Mouse (Mus musculus) MEL-GATA-1-ER (cell line): ENCODE results near the gene Hmg20b.
A peak's percentile ranks its signal among the peaks of the same experiment; 100 is the strongest.

ENCODE experiments used
- DNase-seq: peaks from one replicate; pipeline ENCODE4 v3.0.0-alpha.2; 2012; ENCODE audit warnings: low read depth; ENCODE audit errors: extremely low read depth

Gene Hmg20b

DNA sequence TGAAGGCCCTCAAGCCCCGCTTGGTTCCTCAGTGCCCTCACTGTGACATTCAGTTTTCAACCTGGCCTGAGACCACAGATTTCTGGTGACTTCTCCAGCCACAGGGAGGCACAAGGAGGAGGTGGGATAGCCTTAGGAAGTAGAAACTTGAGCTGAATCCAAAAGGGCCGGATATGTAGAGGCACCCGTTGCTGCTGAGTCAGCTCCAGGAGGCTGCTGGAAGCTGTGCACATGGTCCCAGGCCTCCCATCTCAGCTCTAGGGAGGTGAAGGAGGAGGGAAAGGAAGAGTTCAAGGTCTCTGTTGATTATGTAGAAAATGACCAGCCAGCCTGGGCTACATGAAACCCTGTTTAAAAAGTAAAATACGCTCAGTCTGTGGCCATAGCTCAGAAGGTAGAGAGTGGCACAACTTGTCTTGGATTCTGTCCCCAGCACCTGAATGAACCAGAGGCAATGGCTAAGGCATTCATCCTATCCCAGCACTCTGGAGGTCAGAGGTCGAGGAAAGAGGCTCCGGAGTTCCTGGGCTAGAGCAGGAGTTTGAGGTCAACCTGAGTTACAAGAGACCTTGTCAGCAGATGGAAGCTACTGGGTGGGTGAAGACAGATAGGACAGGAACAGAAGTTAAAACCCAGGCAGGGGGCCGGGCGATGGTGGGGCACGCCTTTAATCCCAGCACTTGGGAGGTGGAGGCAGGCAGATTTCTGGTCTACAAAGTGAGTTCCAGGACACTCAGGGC is 4.6 kb upstream of the Hmg20b start:
- DNase-seq: no peak

DNA sequence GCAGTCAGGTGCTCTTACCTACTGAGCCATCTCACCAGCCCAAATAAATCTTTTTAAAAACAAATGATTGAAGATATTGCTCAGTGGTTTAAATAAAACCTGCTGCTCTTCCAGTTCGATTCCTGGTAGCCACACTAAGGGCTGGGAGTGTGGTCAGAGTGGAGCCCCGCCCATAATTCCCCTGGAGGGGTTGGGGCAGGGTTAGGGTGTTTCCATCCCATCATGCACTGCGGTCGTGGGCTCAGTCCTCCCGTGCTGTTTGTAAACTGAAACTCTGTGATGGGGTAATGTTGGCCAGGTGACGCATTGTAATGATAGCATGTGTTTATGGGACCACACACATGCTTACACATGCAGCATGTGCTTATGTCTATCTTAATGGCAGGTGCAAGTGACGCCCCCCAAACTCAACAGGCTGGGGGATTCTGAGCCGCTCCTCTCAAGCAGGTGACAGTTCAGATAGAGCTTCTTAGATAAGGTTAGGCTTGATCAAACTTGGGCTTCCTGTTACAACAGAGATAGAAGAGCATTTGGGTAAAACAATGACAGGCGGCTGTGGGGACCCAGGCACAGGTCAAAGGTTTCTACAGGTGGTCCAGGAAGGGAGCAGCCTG is 1.5 kb upstream of the Hmg20b start:
- peak; percentile 78 for DNase-seq

DNA sequence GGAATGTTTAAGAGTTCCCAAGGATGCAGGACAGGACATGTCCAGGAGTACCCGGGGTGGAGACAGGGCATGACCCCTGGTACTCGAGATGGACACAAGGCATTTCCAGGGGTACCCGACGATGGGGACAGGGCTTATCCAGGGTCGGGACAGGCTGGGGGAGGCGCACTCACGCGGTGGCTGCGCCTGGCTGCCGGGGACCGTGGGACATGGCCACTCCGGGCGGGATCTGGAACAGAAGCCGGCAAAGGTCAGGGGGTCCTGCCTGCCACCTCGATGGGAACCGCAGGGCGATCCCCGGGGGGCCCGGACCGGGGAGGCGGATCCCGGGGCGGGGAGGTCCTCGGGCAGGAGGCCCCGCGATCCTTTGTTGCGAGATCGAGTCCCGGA is 324 bp downstream of the Hmg20b start:
- DNase-seq: no peak

DNA sequence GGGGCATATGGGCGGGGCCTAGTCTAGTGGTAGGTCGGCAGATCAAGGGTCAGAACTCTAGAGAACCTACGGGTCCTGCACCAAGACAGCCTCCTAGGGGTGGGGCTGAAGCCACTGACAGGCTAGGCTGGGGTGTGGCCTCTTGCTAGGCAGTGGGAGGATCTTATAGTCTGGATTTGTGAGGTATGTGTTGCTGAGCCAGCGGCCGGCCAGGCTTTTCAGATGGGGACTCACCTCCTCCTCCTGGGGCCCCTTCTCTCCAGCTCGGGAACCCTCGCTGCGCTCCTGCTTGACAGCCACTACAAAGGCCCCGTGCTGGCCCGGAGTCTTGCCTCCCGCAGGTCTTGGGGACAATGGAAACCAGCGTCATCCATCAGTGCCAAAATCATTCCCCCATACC is 1.1 kb downstream of the Hmg20b start:
- no peak for DNase-seq

- no peak for DNase-seq
These were observed 3.7 kb downstream of the Hmg20b start for GRCm38 (mm10) chr10:81346453-81347067.

DNA sequence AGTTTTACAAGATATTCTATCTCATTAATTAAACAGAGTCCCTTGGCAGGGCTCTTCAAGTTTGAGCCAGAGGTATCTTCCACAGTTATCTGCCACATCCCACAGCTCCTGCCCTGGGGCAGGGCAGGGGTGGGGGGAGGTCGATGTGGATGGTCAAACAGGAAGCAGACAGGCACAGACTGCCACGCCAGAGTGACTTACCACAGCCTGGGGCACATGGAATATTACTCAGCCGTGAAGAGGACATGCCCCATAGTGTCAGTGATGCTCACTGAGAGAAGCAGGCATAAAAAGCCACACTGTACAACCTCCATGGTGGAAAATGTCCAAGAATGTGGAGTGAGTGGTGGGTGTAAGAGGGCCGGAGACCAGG is 5.1 kb downstream of the Hmg20b start:
- DNase-seq: no peak

- no peak for DNase-seq
These were observed 5.7 kb downstream of the Hmg20b start for GRCm38 (mm10) chr10:81344421-81345161.

DNA sequence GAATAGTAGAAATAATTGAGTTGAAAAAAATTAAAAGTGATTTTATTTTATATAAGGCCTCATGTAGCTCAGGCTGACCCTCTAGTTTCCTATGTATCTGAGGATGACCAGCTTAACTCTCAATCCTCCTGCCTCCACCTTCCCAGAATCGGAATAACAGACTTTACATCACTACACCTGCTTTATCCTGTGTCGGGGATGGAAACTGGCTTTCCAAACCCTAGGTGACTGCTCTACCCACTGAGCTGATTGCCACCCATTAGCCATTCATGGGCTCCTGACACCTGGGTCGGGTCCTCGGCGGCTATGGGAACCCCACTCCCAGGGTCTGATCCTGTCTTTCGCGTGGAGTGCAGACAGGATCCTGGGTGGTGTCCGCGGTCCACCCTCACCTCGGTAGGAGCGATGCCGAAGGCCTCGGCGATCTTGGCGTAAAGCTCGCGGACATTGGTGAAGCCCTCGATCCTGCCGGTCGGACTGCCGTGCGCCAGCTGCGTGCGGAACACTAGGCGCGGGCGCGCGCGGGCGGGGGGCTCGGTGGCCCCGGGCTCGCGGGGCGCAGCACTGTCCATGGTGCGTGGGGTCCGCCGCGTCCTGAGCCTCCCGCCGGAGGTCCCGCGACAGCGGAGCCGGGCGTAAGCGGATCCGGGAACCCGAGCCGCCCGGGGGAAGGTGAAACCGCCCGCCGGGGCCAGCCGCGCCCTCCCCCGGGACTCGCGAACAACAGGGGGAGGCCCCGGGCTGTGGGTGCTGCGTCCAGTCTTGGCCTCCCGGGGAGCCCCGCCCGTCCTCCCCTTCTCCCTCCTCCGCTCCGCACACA is 7.4 kb downstream of the Hmg20b start, which contains the start of gene Gipc3:
Gene Gipc3 (minus strand): TSS at position 581 of the 820 bp plus-strand sequence.
- DNase-seq: no peak

DNA sequence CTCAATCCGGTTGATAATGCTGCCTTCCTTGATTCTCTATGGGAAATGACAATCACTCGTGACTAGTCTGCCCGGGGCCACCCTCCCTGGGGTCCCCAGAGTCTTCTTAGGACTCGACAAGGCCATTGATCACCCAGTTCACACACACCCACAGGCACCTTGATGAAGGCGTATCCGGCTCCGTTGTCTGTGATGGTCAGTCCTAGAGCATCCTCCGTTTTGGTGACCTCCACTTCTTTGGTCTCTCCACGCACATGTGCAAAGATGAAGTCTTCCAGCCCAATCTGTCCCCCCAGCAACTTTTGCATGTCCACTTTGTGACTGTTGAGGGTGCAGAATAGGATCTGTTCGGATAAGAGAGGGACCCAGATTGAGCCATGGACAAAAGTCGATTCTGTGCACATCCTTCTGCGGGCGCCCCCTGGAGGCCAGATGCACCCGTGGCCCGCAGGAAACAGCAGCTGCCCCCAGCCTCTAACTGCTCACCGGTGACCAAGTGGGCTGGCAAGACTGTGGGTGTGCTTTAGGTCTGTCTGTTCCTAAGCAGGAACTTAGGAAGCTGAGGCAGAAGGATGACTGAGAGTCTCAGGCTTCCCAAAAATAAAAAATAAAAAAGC is 8.8 kb downstream of the Hmg20b start:
- no peak for DNase-seq

- no peak for DNase-seq
These were observed 9.5 kb downstream of the Hmg20b start for GRCm38 (mm10) chr10:81340551-81341332.

- no peak for DNase-seq
These were observed 13.7 kb downstream of the Hmg20b start for GRCm38 (mm10) chr10:81336558-81336957.

GRCm38 (mm10) chr10:81335393-81336340 is 14.6 kb downstream of the Hmg20b start:
- DNase-seq: no peak

GRCm38 (mm10) chr10:81334324-81334723 is 16.0 kb downstream of the Hmg20b start:
- no peak for DNase-seq

GRCm38 (mm10) chr10:81332277-81332676 is 18.0 kb downstream of the Hmg20b start:
- DNase-seq: no peak

DNA sequence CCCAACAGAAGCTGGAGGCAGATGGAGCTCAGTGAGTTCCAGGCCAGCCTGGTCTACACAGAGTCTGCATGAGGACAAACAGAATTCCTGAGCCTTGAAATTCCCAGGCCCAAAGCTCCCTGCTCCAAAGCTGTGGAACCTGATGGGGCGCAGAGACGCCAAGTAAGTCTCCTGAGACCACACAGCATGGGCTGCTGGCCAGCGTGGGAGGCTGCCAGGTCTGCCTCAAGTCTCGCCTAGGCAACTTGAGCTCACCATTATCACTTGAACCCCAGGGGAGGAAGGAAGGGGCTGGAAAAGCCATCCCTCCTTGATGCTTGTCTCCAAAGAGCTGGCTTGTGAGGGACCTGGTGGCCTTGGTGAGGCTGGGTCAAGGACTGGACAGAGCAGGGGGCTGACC is 20.3 kb downstream of the Hmg20b start:
- DNase-seq: no peak

DNA sequence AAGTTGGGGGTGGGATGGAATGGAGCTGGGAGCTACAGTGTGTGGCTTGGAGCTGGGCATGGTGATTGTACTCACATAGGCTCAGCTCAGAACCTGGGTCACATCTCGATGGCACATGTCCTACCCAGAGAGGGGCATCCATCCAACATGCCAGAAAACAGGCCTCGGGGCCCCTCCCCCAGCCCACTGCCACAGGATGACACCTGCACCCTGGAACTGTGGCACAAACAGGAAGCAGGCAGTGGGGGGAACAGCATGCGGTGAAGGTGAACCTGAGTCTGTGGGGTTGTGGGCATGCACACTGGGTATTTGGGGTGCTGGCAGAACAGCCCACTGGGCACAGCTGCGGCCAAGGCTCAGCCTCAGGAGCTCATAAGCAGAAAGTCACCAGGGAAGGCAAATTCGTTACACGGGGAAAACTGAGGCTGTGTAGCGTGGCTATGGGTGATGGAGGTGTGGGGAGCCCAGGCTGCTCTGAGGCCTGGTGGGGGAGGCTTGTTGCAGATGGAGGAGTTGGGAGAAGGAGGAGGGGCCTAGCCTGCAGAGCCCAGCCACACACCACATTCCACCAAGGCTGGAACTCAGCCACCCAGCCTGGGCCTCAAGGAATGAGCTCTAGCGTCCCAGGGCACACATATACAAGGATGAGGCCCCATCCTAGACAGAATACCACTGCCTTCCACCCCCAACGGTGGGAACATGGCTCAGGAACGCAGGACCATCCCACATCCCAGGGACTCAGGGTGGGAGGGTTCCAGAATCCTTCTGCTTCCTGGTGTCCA is 20.9 kb downstream of the Hmg20b start:
- DNase-seq: no peak

DNA sequence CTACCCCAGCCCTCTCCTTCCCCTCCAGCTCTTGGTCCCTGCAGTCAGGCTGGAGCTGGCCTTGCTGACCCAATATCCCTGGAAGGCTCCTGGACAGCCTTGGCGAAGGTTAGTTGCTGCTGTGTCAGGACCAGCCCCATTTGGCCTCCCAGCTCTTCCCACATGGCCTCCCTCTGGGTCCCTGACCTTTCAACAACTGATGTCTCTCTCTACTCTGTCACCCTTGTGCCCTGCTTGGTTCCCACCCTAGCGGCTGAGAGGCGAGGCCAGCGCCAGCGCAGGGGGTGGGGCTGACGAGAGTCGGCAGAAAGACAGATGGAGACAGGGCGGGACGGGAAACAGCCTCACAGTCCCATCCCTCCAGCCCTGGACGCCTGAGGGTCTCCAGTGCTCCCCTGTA is 21.9 kb downstream of the Hmg20b start, which contains the start of gene Tbxa2r:
Gene Tbxa2r (plus strand): TSS at position 346 of the 400 bp plus-strand sequence.
- no peak for DNase-seq

DNA sequence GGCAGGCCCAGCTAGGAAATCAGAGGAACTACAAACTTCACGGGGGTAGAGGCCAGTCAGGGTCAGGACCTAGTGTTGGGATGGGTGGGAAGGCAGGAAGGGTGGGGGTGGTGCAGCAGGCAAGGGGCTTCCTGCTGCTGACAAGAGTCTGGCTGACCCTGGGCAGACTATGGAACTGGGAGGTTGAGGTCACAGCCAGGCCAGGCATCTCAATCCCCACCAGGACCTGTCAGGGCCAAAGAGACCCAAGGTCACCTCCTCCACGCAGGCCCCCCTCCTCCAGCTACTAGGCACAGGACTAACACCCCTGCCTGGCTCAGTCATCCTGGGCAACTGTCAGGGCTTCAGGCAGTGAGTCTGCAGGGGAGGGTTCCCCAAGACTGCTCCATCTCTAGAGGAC is 22.3 kb downstream of the Hmg20b start:
- no peak for DNase-seq
